Mouse (Mus musculus) thymus, adult 2 months (tissue): ENCODE measurements at regions not wholly inside any gene's neighbourhood (a gene's known extent, or its start where the extent isn't known, plus 50 kb on each side); places are given as distances from the start of the nearest gene placed in this dataset.

ENCODE experiments used
- CTCF ChIP-seq: fragments of 200-500 bp; IDR thresholded peaks from 2 replicates; pipeline ENCODE4 v1.5.1; 2012; ENCODE audit warnings: mild to moderate bottlenecking, control low read depth, low read length, moderate library complexity, borderline replicate concordance; ENCODE audit not compliant: control insufficient read depth, poor library complexity, insufficient read depth; ENCODE audit errors: extremely low read depth
- POLR2A ChIP-seq: fragments of 200-500 bp; IDR thresholded peaks from 2 replicates; pipeline ENCODE4 v1.6.1; 2012; ENCODE audit warnings: mild to moderate bottlenecking, low read length, control low read depth, moderate library complexity; ENCODE audit not compliant: control insufficient read depth, poor library complexity, insufficient read depth; ENCODE audit errors: extremely low read depth

DNA sequence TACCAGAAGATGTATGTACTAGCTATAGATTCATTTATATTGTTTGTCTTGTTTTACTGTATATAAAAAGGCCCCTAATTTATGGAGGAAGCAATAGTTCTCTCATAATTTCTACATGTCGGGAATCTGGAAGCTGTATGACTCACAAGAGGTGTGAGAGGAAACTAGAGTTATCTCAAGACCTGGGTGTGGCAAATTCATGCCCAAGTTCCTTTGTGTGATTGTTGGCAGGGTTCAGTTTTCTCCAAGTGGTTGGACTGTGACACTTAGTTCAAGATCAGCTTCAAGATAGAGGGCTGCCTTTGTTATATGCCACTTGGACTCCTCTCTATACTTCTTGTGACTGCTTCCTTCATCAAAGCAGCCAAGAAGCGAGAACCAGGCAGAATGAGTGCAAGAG, 521.1 kb downstream of the Epha4 start:
- TF ChIP-seq CTCF: no peak
- TF ChIP-seq POLR2A: no peak
